Mouse (Mus musculus) adrenal gland, adult (tissue): ENCODE results near the gene Angptl7.

Experiments used
- DNase-seq, 2 experiments: peaks; one replicate each; pipeline ENCODE4 v3.0.0; 2022 to 2023; ENCODE audit warnings: low spot score in 1 of 2; ENCODE audit not compliant: inconsistent age in 2 of 2

The Angptl7 gene

DNA sequence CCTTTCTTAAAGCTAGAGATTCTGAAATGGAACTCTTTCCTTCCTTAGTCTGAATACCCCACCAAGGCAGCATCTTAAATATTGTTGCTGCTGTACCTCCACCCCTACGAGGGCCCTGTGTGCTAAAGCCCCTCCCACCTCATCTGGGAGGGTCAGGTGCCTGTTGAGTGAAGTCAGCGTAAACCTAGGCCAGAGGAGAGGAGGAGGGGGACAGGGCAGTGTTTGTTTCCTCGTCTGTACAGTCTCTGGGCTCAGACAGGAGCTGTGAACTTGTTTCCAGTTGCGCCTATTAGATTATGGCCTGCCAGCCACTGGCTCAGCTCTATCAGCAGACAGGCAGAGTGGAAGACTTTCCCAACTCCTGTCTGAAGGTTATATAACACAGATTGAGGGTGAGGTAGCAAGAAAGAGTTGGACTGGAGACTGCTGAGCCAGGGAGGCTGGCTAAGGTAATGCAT is at the start of gene Angptl7:
TSS of gene Angptl7 (minus strand) at position 51 of the 458 bp plus-strand sequence.
- peak; percentile 27 to 52 for DNase-seq

DNA sequence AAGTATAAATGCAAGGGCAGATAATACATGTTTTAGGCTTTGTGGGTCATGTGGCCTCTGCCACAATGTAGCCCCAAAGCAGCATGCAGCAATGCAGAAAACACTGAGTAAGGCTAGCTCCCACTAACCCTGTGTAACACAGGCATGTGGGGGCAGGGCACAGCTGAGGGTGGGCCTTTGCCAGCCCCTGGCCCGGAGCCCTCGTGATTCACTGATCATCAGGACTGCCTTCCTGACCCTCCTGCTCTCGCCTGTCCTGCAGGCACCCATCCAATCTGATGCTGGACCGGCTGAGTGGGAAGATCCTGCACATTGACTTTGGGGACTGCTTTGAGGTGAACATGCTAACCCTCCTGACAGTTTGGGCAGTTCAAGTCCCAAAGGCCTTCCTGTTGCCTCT is 48.8 kb upstream of the Angptl7 start:
- DNase-seq, result no peak

- DNase-seq, result no peak
Observed at GRCm38 (mm10) chr4:148535876-148536275, 35.6 kb upstream of the Angptl7 start.

DNA sequence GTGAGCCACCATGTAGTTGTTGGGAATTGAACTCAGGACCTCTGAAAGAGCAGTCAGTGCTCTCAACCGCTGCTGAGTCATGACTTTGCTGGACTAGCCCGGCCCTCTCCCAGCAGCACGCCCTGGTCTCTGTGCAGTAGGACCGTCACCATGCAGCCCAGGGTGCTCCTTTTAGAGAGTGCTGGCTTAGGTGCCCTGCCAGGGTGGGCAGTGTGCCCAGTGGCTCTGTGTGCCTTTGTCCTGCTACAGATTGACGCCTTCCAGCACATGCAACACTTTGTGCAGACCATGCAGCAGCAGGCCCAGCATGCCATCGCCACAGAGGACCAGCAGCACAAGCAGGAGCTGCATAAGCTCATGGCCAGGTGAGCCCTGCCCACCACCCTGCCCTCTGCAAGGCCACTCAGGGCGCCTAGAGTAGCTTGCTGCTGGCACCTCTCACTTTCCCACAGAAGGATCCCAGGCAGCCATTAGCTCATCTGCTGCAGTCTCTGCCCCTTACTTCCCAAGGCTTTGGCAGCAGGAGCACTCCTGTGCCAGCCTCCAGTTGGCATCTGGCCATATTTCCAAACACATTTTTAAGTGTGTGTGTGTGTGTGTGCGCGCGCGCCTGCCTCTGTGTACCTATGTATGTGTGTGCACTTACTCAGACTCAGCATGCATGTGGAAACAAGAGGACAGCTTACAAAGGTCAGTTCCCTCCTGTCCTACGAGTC is 33.5 kb upstream of the Angptl7 start:
- DNase-seq, result peak in 1 of 2 experiments; percentile 51

- no peak for DNase-seq
Observed at GRCm38 (mm10) chr4:148532516-148532915, 32.3 kb upstream of the Angptl7 start.

GRCm38 (mm10) chr4:148531341-148531740 is 31.1 kb upstream of the Angptl7 start:
- DNase-seq, result no peak

DNA sequence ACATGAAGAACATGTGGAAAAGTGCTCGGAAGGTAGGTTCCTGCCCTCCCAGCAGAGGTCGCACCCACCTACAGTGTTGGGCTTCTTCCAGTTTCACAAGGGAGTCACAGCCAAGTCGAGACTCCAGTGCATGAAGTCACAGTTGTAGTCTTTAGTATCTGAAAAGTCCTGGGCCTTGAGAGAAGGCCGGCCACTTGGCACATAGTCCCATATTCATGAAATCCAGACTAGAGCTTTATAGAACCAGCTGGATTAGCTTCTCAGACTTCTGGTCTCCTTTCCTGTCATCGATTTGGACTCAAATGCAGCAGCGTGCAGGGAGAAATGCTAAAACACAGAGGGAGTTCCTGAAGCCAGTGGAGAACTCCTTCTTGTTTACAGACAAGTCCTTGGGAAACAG is 30.5 kb upstream of the Angptl7 start:
- DNase-seq, result no peak

DNA sequence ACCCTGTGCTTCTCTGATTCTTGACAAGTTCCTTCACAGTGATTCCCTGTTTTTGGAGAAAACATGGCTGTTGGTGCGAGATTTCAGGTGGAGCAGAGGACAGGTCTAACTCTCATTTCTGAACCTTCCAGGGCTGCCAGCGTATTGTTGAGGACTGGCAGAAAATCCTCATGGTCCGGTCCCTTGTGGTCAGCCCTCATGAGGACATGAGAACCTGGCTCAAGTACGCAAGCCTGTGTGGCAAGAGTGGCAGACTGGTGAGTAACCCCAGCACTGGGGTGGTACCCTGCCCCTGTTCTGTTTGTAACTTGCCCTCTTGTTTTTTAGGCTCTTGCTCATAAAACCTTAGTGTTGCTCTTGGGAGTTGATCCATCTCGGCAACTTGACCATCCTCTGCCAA is 30.1 kb upstream of the Angptl7 start:
- no peak for DNase-seq

GRCm38 (mm10) chr4:148527158-148527910 is 27.1 kb upstream of the Angptl7 start:
- no peak for DNase-seq

- peak; percentile 42 to 55 for DNase-seq
Observed at GRCm38 (mm10) chr4:148523538-148523937, 23.3 kb upstream of the Angptl7 start.

DNA sequence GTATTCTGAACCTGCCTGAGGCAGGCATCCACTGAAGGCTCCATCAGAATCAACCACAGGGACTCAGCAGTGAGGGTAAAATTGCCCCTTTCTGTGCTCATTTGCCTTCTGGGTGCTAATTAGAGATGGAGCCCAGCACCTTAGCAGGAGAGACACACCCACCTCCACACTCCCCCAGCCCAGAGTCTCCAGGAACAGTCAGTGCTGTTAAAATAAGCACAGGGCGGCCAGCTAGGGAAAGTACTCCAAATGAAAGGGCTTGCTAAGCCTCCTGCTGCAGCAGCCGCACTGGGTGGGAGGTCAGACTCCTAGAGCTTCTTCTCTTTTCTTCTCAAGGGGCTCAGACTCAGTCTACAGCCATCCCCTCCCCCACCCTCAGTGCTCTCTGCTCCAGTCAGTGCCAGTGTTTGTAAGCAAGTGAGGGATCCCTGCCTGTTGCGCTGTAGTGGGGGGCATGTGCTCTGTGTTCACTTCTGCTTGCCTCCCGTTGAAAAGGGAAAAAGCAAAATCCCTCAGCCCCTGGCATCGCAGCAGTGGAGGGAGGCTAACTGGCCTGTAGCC is 18.1 kb upstream of the Angptl7 start:
- no peak for DNase-seq

DNA sequence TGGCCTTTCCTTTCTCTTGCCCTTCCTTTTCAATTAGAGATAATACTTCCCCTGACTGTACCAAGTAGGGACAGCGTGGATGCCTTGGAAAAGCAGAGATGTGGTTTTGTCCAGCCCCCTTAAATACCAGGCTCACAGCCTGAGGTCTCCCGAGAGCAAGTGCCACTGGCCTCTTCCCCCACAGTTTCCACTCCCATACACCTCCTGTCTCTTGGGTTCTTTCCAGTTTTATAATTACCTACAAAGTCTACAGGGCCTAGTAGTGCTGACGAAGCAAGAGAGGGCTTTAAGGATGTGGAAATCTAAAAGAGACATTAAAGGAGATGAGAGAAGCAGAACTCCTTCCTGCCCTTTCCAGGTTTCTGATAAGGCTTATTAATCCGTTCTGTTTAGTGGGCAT is 17.5 kb upstream of the Angptl7 start:
- DNase-seq, result no peak

- DNase-seq, result peak in 1 of 2 experiments; percentile 61
Observed at GRCm38 (mm10) chr4:148515313-148515712, 15.1 kb upstream of the Angptl7 start.

- DNase-seq, result peak; percentile 32 to 58
Observed at GRCm38 (mm10) chr4:148513021-148513559, 12.8 kb upstream of the Angptl7 start.

DNA sequence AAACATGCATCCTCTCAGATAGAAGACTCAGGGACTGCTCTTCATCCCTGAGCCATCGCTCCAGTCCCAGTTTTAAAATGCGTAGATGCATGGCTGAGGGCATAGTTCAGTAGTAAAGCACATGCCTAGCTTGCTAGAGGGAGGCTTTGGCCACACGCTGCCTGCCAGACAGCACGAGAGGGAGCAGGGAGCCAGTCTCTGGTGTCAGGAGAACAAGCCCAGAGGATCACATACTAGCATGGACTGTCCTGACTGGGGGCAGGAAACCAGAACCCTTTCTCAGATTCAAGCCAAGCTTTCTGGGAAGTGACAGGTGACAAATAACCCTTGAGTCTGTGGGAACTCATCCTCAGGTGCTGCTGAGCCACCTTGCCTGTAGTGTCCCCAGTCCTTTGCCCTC is 11.1 kb upstream of the Angptl7 start:
- no peak for DNase-seq

GRCm38 (mm10) chr4:148510691-148511090 is 10.4 kb upstream of the Angptl7 start:
- no peak for DNase-seq

- no peak for DNase-seq
Observed at GRCm38 (mm10) chr4:148509450-148510084, 9.3 kb upstream of the Angptl7 start.

DNA sequence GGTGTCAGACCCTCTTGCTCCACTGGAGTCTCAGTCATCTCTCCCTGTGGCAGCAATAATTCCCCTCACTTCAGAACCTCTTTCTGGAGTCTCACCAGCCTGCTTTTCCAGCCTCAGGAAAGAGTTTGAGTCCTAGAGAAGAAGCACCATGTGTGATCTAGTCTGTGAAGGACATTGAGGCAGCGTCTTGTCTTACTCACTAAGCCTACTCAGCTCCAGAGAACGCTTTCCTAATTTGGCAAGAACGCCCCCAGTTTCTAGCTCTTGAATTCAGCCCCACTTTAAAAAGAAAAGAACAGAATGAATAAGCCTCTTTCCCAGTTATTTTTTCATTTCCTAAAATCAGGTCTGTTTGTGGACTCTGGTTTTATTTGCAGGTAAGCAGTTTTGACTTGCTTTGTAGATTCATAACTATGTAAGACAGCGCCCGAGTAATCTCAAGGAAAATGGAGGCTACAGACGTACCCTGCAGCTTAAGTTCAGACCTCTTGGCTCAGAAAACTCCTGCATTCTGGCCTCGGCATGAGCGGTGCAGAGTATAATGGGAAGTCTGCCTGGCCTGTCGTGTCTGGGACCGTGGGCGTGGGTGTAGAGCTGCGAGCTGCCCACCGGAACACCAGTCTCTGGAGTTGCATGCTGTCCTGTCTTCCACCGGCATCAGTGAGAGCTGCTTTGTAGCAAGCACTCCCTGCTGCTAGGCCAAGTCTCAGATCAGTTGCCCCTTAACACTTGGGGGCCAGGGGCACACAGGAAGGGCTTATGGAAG is 8.0 kb upstream of the Angptl7 start:
- DNase-seq, result no peak

DNA sequence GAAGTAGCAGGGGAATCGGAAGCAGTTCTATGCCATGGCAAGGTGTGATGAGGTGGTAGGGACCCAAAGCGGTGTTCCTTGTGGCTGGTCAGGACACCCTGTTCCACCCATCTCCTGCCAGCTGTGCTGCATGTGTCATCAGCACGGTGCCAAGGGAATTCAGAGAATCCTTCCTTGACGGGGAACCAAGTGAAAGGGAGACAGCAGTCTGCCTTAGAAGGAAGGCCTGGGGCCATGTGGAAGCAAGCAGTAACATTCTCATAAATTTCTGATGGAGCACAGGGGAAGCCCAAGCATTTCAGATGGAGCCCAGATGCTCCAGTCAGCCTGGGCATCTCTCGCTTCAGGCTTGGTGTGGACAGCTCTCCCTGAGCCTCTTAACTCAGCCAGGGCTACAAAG is 7.3 kb upstream of the Angptl7 start:
- no peak for DNase-seq

DNA sequence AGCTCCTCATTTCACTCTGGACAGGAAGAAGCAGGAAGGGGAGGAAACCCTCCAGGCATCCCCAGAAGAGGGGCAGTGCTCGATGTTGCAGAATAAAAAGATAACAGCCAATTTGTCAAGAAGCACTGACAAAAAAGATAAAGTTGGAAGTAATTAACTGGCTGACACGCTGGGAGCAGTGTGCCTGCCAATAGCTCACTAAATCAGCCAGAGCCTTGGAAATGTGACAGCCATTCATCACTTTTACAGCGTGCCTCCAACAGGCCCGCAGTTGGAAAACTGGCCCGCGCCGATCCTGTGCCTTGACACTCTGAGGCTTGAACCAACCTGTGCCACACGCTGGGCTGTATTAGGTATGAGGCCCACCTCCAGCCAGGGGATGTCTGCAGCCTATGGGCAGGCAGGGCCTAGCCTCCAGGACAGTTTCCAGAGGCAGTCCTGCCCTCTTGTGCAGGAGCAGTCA is 4.3 kb upstream of the Angptl7 start:
- DNase-seq, result peak in 1 of 2 experiments; percentile 79
